Mouse (Mus musculus): ENCODE measurements around the gene Arhgef10l. TPM values are rescaled to one million over a fixed set of nuclear protein-coding genes. Genes with fewer than 3 reads are reported as not detected.
A peak's percentile ranks its signal among the peaks of the same experiment; 100 is the strongest.

Arhgef10l gene
- polyA plus RNA-seq, 1 experiment from 2014 or later, result 34.1 TPM

DNA sequence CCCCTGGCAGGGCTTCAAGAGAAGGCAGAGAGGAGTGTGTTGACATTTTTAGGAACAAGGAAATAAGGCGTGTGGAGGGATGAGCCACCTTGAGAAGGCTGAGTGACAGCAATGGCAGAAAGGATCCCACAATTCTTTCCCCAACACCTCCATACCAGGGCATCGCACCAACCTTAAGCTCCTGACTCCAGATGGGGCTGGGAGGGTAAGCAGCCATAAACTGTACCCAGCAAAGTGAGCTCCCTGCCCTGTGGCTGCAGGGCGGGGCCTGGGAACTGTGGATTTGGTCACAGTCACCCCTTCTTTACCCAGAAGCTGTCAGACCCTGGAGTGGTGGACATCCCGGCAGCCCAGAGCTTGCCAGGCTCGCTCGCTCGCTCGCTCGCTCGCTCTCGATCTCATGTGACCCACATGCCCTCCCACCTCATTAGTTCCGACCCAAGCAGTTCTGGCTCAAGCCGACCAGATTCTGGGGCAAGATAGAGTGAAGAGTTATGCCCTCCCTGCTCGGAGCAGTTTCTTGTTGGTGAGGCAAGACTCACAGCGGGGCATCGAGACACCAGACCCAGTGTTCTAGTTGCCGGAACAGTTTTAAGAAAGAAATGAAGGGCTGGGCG lies 4.3 kb downstream of the Arhgef10l start:
- no peak for ATAC-seq
- in situ Hi-C loops (cut with MboI; ENCODE audit: low pct_unique_long_range_greater_than_20kb), result no loop called here

DNA sequence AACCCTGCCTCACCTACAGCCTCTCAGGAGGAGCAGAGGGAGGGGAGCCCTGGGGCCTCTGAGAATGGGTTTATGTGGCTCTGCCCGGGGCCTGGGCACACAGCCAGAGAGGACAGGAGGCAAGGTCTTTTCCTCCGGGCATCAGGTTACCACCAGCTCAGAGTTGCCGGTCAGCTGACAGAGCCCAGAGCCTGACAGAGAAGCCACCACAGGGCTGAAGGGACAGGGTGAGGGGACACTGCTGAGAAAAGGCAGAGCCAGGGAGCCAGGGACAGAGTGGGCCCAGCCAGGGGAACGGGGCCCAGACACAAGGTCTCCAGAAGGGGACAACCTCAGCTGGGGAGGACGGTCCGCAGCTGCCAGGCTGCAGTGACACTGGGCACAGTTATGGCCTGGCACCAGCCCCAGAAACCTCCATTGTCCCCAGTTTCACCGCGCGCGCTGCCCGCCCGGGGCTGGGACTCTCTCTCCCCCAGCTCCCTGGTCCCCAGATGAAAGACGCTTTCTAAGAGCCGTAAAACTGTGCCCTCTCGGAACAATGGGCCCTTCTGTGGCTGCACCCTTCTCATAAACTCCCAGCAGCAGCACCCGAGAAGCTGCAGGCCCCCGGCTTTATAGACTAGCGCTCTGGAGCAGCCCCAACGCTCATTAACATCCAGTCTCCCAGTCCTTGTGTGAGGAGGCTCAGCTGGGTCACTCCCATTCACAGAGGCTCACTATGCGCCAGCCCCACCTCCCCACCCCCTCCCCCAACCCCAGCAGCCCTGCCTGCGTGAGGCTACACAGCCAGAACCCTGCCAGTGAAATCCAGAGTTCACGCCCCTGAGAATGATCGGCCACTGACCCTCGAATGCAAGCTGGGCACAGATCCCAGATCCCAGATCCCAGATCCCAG lies 7.9 kb downstream of the Arhgef10l start:
- no peak for TF ChIP-seq CTCF (IDR thresholded peaks at IDR 0.05)
- ChIA-PET CTCF (no interaction called here), POLR2A (interaction anchor here (1.3 kb wide), 1 partner anchor 10 kb away, joined by 6 read pairs; no protein-coding TSS in a partner anchor)
- ATAC-seq, result peak; percentile 42
- in situ Hi-C loops (cut with MboI; ENCODE audit: low pct_unique_long_range_greater_than_20kb), result no loop called here
- H3K27me3 ChIP-seq, result no peaks in the 10 kb centered on the region
- DNase-seq (ENCODE audit: low read depth, low spot score), result no peak

More for the DNA sequence above, 4.3 kb downstream of the Arhgef10l start:
- no peak for TF ChIP-seq CTCF (IDR thresholded peaks at IDR 0.05)
- CTCF ChIA-PET, result interaction anchor here (1.1 kb wide), 1 partner anchor 11 kb away, joined by 3 read pairs; no protein-coding TSS in a partner anchor
- no peak for DNase-seq (ENCODE audit: low read depth, low spot score)
- POLR2A ChIA-PET, result interaction anchor here (0.6 kb wide), 1 partner anchor 19 kb away, joined by 7 read pairs; no protein-coding TSS in a partner anchor
- no peaks in the 10 kb centered on the region for H3K27me3 ChIP-seq

DNA sequence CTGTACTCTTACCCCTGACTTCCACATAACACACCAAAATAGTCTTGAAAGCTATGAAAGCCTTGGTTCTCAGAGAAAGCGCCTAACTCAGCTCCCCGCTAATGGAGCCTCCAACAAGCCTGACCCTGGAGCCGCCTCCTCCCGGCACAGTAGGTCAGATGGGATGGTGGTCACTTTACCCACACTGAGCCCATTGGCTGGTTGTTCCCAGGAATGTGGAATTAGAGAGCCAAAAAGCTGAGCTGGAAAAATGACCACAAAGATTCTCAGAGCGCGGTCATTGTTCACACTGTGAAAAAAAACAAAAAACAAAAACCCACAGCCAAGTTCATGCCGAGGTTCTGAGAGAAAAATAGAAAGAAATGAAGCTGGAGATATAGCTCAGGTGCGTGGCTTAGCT lies 9.3 kb downstream of the Arhgef10l start:
- H3K27me3 ChIP-seq, result no peaks in the 10 kb centered on the region
- ATAC-seq, result peak; percentile 56
- ChIA-PET POLR2A (interaction anchor here (0.7 kb wide), 1 partner anchor 17 kb away, joined by 5 read pairs; no protein-coding TSS in a partner anchor), CTCF (no interaction called here)
- in situ Hi-C loops (cut with MboI; ENCODE audit: low pct_unique_long_range_greater_than_20kb), result no loop called here
- DNase-seq (ENCODE audit: low read depth, low spot score), result peak; percentile 78
- no peak for TF ChIP-seq CTCF (IDR thresholded peaks at IDR 0.05)

DNA sequence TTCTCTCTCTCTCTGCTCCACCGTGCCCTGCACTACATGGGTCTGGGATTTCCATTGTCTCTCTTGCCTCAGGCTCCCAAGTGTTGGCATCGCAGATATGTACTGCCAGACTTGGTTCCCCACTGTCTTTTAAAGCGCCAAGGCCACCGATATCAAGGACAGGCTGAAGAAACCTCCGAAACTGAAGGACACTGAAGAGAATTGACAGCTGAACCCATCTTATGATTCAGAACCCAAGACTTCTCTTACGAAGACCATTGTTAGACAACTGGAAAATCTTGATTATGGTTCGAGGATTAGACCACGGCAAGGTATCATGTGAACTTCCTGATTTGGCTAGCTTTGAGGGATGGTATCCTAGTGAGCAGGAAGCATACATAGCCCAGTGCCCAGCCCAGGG lies 11.0 kb downstream of the Arhgef10l start:
- TF ChIP-seq CTCF (IDR thresholded peaks at IDR 0.05), result no peak
- ChIA-PET POLR2A (no interaction called here), CTCF (no interaction called here)
- DNase-seq (ENCODE audit: low read depth, low spot score), result no peak
- H3K27me3 ChIP-seq, result no peaks in the 10 kb centered on the region
- no peak for ATAC-seq
- in situ Hi-C loops (cut with MboI; ENCODE audit: low pct_unique_long_range_greater_than_20kb), result no loop called here

DNA sequence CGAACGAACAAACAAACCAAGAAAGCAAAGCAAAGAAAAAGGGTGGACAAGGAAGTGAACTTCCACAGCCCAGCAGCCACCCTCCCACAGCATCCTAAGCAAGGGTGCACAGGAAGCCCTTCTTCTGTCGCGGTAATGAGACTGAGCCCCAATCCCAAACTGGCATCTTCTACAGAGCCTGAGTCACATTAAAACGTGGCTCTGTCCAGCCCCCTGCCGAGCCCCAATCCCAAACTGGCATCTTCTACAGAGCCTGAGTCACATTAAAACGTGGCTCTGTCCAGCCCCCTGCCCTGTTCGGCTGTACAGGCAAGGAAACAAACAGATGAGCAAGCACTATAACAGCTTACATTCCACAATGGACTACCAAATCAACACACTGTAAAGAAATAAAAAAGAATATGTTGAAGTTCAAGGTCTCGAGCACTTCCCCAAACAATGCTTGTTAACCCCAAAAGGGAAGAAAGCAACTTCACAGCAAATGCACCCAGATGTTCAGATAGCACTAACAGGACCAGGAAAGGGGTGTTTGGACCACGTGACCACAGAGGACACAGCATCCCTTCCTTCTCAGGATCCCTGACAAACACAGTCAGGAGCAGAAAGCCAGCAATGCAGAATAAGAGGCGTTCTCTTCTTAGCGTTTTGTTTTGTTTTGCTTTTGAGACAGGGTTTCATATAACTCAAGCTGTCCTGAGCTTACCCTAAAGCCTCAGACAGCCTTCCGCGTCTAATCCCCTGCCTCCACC lies 11.8 kb downstream of the Arhgef10l start:
- in situ Hi-C loops (cut with MboI; ENCODE audit: low pct_unique_long_range_greater_than_20kb), result no loop called here
- H3K27me3 ChIP-seq, result no peaks in the 10 kb centered on the region
- TF ChIP-seq CTCF (IDR thresholded peaks at IDR 0.05), result no peak
- ChIA-PET CTCF (interaction anchor here (1.9 kb wide), 1 partner anchor 15 kb away, joined by 4 read pairs; no protein-coding TSS in a partner anchor), POLR2A (no interaction called here)
- ATAC-seq (no peak), DNase-seq (ENCODE audit: low read depth, low spot score) (no peak)

DNA sequence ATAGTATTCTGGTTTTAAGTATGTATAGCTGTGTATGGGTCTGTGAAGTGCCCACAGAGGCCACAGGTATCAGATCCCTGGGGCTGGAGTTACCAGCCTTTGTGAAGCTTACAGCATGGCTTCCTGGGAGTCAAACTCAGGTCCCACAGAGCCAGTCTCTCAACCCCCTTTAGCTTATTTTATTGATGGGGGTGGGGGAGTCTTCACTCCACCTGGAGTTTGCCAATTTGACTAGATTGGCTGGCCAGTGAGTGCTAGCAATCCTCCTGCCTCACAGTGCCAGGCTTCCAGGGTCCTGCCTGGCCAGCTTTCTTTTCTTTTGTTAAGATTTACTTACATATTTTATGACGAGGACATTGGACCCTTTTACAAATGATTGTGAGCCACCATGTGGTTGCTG lies 16.1 kb downstream of the Arhgef10l start:
- CTCF ChIA-PET, result no interaction called here
- TF ChIP-seq CTCF (IDR thresholded peaks at IDR 0.05), result no peak
- in situ Hi-C loops (cut with MboI; ENCODE audit: low pct_unique_long_range_greater_than_20kb), result loop anchor here (25.0 kb wide), 2 partner anchors 1062 to 1512 kb away; partner anchors contain the start of gene Minos1
- H3K27me3 ChIP-seq, result no peaks in the 10 kb centered on the region
- ATAC-seq, result no peak
- no peak for DNase-seq (ENCODE audit: low read depth, low spot score)
- POLR2A ChIA-PET, result interaction anchor here (1.7 kb wide), 1 partner anchor 12 kb away, joined by 4 read pairs; no protein-coding TSS in a partner anchor

DNA sequence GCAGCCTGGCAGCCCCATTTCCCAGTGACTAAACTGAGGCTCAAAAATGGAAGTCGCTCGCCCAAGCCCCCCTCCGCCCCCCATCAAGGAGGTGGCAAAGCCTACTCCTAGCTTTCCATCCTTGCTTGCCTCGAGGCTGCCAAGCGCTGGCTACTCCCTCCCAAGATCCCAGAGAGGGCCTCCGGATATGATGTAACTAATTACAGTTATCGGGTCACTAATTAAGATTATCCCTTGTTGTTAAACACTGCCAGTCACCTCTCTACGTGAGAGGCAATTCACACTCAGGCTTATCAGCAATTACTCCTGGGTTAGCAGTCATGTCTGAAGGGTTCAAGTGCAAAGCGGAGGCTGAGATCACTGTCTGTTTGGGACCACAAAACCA lies 16.6 kb downstream of the Arhgef10l start:
- in situ Hi-C loops (cut with MboI; ENCODE audit: low pct_unique_long_range_greater_than_20kb), result loop anchor here (25.0 kb wide), 2 partner anchors 1062 to 1512 kb away; partner anchors contain the start of gene Minos1
- POLR2A ChIA-PET, result interaction anchor here (1.7 kb wide), 1 partner anchor 12 kb away, joined by 4 read pairs; no protein-coding TSS in a partner anchor
- no peak for TF ChIP-seq CTCF (IDR thresholded peaks at IDR 0.05)
- CTCF ChIA-PET, result interaction anchor here (1.2 kb wide), 1 partner anchor 19 kb away, joined by 3 read pairs; no protein-coding TSS in a partner anchor
- peak; percentile 91 for DNase-seq (ENCODE audit: low read depth, low spot score)
- peak; percentile 68 for ATAC-seq
- H3K27me3 ChIP-seq, result no peaks in the 10 kb centered on the region

DNA sequence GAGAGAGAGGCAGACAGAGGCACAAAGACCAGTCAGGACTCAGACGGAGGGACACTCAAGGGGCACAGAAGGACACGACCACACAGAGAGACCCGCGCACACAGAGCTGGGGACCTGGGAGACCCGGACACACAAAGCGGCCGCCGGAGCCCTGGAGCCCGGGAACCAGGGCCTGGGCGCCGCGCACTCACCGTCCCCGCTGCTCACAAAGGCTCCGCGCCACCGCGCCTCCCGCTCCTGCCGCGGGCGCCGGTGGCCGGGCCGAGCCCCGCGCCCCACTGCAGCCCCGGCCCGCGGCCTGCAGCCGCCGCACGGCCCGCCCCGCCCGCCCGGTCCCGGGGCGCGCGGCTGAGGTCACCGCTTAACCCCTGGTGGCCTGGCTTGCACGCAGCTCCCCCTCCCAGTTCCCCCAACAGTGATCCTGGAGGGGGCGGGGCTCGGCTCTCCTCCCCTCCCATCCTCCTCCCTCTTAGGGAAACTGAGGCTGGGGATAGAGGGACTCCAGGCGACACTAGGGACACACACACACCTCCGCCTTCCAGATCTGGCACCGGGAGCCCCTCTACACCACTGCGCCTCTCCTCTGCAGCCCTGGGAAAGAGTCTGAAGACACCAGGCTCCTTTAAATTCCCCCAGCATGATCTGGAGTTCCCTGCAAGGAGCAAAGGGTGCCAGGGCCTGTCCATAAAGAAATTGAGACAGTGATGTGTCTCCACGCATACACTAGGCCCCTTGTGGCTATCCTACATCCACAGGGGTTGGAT lies 17.2 kb downstream of the Arhgef10l start:
- DNase-seq (ENCODE audit: low read depth, low spot score) (no peak), ATAC-seq (peak; percentile 60)
- in situ Hi-C loops (cut with MboI; ENCODE audit: low pct_unique_long_range_greater_than_20kb), result loop anchor here (25.0 kb wide), 2 partner anchors 1061 to 1511 kb away; partner anchors contain the start of gene Minos1
- ChIA-PET CTCF (interaction anchor here (1.2 kb wide), 1 partner anchor 19 kb away, joined by 3 read pairs; no protein-coding TSS in a partner anchor), POLR2A (interaction anchor here (0.7 to 1.7 kb wide), 2 partner anchors 11 to 949 kb away, joined by 3 to 4 read pairs; no protein-coding TSS in a partner anchor)
- TF ChIP-seq CTCF (IDR thresholded peaks at IDR 0.05), result no peak
- H3K27me3 ChIP-seq, result no peaks in the 10 kb centered on the region

DNA sequence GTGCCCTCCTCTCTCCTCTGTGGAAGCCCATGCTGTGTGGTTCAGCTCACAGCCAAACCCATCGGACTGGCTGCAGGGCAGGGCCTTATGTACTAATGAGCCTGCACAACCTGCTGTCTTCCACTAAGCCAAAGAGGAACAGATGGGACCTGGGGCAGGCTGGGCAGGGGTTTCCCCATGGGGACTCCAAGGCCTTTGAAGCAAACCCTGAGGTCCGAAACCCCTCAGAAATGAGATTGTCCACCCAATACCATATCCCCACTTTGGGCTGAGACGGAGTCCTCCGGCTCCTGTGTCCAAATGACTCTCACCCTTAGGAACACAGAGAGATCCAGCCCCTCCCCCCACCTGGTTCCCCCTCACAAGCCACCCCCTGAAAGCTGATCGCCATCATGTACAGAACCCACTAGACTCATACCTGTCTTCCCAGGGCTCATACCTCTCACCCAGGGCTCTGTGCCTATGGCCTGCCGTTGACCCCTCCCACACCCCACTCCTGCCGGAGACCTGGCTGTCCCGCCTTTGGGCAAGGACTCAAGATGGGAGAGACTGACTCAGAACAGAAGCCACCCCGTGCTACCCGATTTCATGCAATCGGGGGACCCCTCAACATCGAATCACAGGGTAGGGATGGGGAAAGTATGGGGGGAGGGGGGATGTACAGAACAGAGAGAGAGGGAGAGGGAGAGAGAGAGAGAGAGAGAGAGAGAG lies 17.9 kb downstream of the Arhgef10l start:
- no peaks in the 10 kb centered on the region for H3K27me3 ChIP-seq
- ChIA-PET CTCF (interaction anchor here (1.2 kb wide), 1 partner anchor 20 kb away, joined by 3 read pairs; no protein-coding TSS in a partner anchor), POLR2A (interaction anchor here (0.7 to 1.0 kb wide), 2 partner anchors 18 to 948 kb away, joined by 3 read pairs; no protein-coding TSS in a partner anchor)
- DNase-seq (ENCODE audit: low read depth, low spot score) (no peak), ATAC-seq (no peak)
- no peak for TF ChIP-seq CTCF (IDR thresholded peaks at IDR 0.05)
- in situ Hi-C loops (cut with MboI; ENCODE audit: low pct_unique_long_range_greater_than_20kb), result loop anchor here (25.0 kb wide), 2 partner anchors 1061 to 1511 kb away; partner anchors contain the start of gene Minos1
